Mouse (Mus musculus): Measurements from ENCODE around the gene Tspan1. TPM values are rescaled to one million over a fixed set of nuclear protein-coding genes. Genes with fewer than 3 reads are reported as not detected.

The Tspan1 gene
- polyA plus RNA-seq (2014; fragmentation: Nextera tagmentation; extraction: Ambion mirVana) = 0.11 and 0.19 TPM in 2 replicates

DNA sequence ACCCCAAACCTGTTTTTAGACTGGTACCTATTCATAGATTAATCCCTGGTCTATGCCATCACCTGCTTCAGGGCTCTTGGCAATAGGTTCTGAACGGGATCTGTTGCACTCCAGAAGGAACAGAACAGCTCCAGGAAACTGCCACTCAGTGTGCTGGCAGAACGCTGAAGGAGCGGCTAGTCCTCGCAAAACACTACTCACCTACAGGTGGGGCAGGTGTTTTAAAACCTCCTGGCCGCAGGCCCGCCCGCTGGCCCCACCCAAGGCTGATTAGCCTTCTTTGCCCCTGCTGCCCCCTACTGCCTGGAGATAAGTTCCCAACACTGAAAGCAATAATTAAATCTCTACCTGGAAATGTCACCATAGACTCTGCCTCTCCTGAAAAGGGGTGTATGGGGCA is at the start of gene Tspan1:
Gene Tspan1, minus strand, starts transcription at position 198 of the 400 bp plus-strand sequence.
- H3K27ac ChIP-seq (ENCODE audit: low read depth, low read length) = no peak within 1 kb of the TSS
- no peak within 1 kb of the TSS for H3K9ac ChIP-seq (ENCODE audit: low read length)
- ATAC-seq (ENCODE audit: insufficient read depth, low FRiP score, low TSS enrichment) (no peak), DNase-seq (ENCODE audit: low spot score) (no peak)
- H3K4me2 ChIP-seq (ENCODE audit: low read depth) = no peak within 1 kb of the TSS
- no peaks in the 10 kb centered on the region for H3K9me3 ChIP-seq (ENCODE audit: control insufficient read depth, low read length)
- no peak within 1 kb of the TSS for H3K4me3 ChIP-seq (ENCODE audit: low read depth, low read length)
- H3K4me1 ChIP-seq (ENCODE audit: control insufficient read depth, insufficient read depth, low read length) = no peaks in the 10 kb centered on the region
- WGBS = 29% methylated on average over 7 of the region's 7 CpGs
- no peaks in the 10 kb centered on the region for H3K36me3 ChIP-seq (ENCODE audit: control insufficient read depth, insufficient read depth, low read length)
- H3K27me3 ChIP-seq (ENCODE audit: control insufficient read depth, insufficient read depth, low read length) = no peaks in the 10 kb centered on the region

DNA sequence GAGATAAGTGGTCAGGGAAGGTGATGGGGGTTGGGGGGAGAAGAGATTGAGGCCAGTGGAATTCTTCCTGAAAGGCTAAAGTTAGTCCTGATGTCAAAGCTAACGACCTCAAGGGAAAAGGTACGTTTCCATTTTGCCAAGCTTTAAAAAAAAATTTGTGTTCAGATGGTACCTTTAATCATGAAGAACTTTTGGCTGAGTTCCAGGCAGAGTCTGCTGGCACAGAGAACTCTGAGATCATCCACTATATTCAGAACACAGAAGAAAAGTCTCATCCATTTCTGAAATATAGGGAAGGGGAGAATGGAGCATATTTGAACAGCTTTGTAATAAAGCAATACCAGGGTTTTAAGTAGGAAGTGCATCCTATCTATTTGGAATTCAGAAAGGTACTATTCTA is 49.6 kb upstream of the Tspan1 start:
- H3K4me3 ChIP-seq (ENCODE audit: low read depth, low read length) = no peak overlapping the region
- H3K27ac ChIP-seq (ENCODE audit: low read depth, low read length) = no peak overlapping the region
- no peaks in the 10 kb centered on the region for H3K36me3 ChIP-seq (ENCODE audit: control insufficient read depth, insufficient read depth, low read length)
- no peak overlapping the region for H3K9ac ChIP-seq (ENCODE audit: low read length)
- 67% methylated on average over 2 of the region's 2 CpGs for WGBS
- ATAC-seq (ENCODE audit: insufficient read depth, low FRiP score, low TSS enrichment) (no peak), DNase-seq (ENCODE audit: low spot score) (no peak)
- H3K27me3 ChIP-seq (ENCODE audit: control insufficient read depth, insufficient read depth, low read length) = no peaks in the 10 kb centered on the region
- no peak overlapping the region for H3K4me2 ChIP-seq (ENCODE audit: low read depth)
- no peaks in the 10 kb centered on the region for H3K9me3 ChIP-seq (ENCODE audit: control insufficient read depth, low read length)
- H3K4me1 ChIP-seq (ENCODE audit: control insufficient read depth, insufficient read depth, low read length) = 0 out of 2 replicates have a peak, but pooled peaks cover 6% of the 10 kb centered on the region

DNA sequence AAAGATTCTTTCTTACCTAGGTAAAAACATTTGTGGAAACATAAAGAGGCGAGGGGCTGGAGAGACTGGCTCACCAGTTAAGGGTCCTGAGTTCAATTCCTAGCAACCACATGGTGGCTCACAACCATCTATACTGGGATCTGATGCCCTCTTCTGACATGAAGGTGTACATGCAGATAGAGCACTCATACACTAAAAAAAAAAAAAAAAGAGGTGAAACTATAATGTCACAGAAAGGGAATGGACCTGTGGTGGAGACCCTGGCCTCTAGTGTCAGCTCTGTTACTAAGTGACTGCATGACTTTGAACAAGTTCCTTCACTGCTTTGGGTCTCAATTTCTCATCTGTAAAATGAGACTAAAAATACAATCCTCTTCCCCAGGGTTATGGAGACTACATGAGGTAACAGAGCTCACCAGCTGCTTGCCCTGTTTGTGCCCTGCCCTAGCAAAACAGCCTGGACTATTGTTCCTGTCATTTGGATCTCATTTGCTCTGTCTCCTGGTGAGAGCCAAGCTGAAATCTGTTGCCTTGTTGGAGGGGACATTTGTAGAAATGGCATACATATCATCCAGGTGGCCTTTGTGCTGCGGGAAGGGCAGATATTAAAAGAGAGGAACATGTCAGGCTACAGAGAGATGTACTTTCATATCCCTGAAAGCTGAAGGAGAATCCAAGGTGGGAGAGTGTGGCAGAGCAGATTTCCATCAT is 48.6 kb upstream of the Tspan1 start:
- 0 out of 2 replicates have a peak, but pooled peaks cover 6% of the 10 kb centered on the region for H3K4me1 ChIP-seq (ENCODE audit: control insufficient read depth, insufficient read depth, low read length)
- no peak for DNase-seq (ENCODE audit: low spot score)
- ATAC-seq (ENCODE audit: insufficient read depth, low FRiP score, low TSS enrichment) = no peak
- H3K4me3 ChIP-seq (ENCODE audit: low read depth, low read length) = no peak overlapping the region
- no peaks in the 10 kb centered on the region for H3K9me3 ChIP-seq (ENCODE audit: control insufficient read depth, low read length)
- H3K9ac ChIP-seq (ENCODE audit: low read length) = no peak overlapping the region
- no peak overlapping the region for H3K4me2 ChIP-seq (ENCODE audit: low read depth)
- no peak overlapping the region for H3K27ac ChIP-seq (ENCODE audit: low read depth, low read length)
- WGBS = 88% methylated on average over 2 of the region's 2 CpGs
- no peaks in the 10 kb centered on the region for H3K27me3 ChIP-seq (ENCODE audit: control insufficient read depth, insufficient read depth, low read length)
- H3K36me3 ChIP-seq (ENCODE audit: control insufficient read depth, insufficient read depth, low read length) = no peaks in the 10 kb centered on the region

- no peaks in the 10 kb centered on the region for H3K4me1 ChIP-seq (ENCODE audit: control insufficient read depth, insufficient read depth, low read length)
- H3K4me2 ChIP-seq (ENCODE audit: low read depth) = no peak overlapping the region
- no peak overlapping the region for H3K9ac ChIP-seq (ENCODE audit: low read length)
- DNase-seq (ENCODE audit: low spot score) (no peak), ATAC-seq (ENCODE audit: insufficient read depth, low FRiP score, low TSS enrichment) (no peak)
- no peak overlapping the region for H3K4me3 ChIP-seq (ENCODE audit: low read depth, low read length)
- no peaks in the 10 kb centered on the region for H3K27me3 ChIP-seq (ENCODE audit: control insufficient read depth, insufficient read depth, low read length)
- no peak overlapping the region for H3K27ac ChIP-seq (ENCODE audit: low read depth, low read length)
- H3K9me3 ChIP-seq (ENCODE audit: control insufficient read depth, low read length) = no peaks in the 10 kb centered on the region
- WGBS = 83% methylated on average over 1 of the region's 1 CpGs
- H3K36me3 ChIP-seq (ENCODE audit: control insufficient read depth, insufficient read depth, low read length) = no peaks in the 10 kb centered on the region
Observed at GRCm38 (mm10) chr4:116208891-116209290, 41.5 kb upstream of the Tspan1 start.

GRCm38 (mm10) chr4:116206531-116206930 is 39.1 kb upstream of the Tspan1 start:
- WGBS = 74% methylated on average over 4 of the region's 4 CpGs
- ATAC-seq (ENCODE audit: insufficient read depth, low FRiP score, low TSS enrichment) = no peak
- H3K27ac ChIP-seq (ENCODE audit: low read depth, low read length) = no peak overlapping the region

GRCm38 (mm10) chr4:116204422-116204821 is 37.0 kb upstream of the Tspan1 start:
- H3K4me3 ChIP-seq (ENCODE audit: low read depth, low read length) = no peak overlapping the region
- DNase-seq (ENCODE audit: low spot score) (no peak), ATAC-seq (ENCODE audit: insufficient read depth, low FRiP score, low TSS enrichment) (no peak)
- H3K27ac ChIP-seq (ENCODE audit: low read depth, low read length) = no peak overlapping the region
- H3K27me3 ChIP-seq (ENCODE audit: control insufficient read depth, insufficient read depth, low read length) = no peaks in the 10 kb centered on the region
- H3K4me1 ChIP-seq (ENCODE audit: control insufficient read depth, insufficient read depth, low read length) = no peaks in the 10 kb centered on the region
- no peaks in the 10 kb centered on the region for H3K36me3 ChIP-seq (ENCODE audit: control insufficient read depth, insufficient read depth, low read length)
- no peak overlapping the region for H3K9ac ChIP-seq (ENCODE audit: low read length)
- WGBS = 64% methylated on average over 3 of the region's 3 CpGs
- H3K4me2 ChIP-seq (ENCODE audit: low read depth) = no peak overlapping the region
- H3K9me3 ChIP-seq (ENCODE audit: control insufficient read depth, low read length) = no peaks in the 10 kb centered on the region

More at GRCm38 (mm10) chr4:116206531-116206930, 39.1 kb upstream of the Tspan1 start:
- Histone ChIP-seq H3K36me3 (ENCODE audit: control insufficient read depth, insufficient read depth, low read length) (no peaks in the 10 kb centered on the region), H3K27me3 (ENCODE audit: control insufficient read depth, insufficient read depth, low read length) (no peaks in the 10 kb centered on the region), H3K9ac (ENCODE audit: low read length) (no peak overlapping the region), H3K9me3 (ENCODE audit: control insufficient read depth, low read length) (no peaks in the 10 kb centered on the region), H3K4me3 (ENCODE audit: low read depth, low read length) (no peak overlapping the region), H3K4me2 (ENCODE audit: low read depth) (no peak overlapping the region), H3K4me1 (ENCODE audit: control insufficient read depth, insufficient read depth, low read length) (no peaks in the 10 kb centered on the region)
- no peak for DNase-seq (ENCODE audit: low spot score)

GRCm38 (mm10) chr4:116198422-116198821 is 31.0 kb upstream of the Tspan1 start:
- Histone ChIP-seq H3K36me3 (ENCODE audit: control insufficient read depth, insufficient read depth, low read length) (no peaks in the 10 kb centered on the region), H3K27ac (ENCODE audit: low read depth, low read length) (no peak overlapping the region), H3K4me1 (ENCODE audit: control insufficient read depth, insufficient read depth, low read length) (no peaks in the 10 kb centered on the region), H3K4me2 (ENCODE audit: low read depth) (no peak overlapping the region), H3K27me3 (ENCODE audit: control insufficient read depth, insufficient read depth, low read length) (no peaks in the 10 kb centered on the region), H3K9me3 (ENCODE audit: control insufficient read depth, low read length) (no peaks in the 10 kb centered on the region), H3K9ac (ENCODE audit: low read length) (no peak overlapping the region), H3K4me3 (ENCODE audit: low read depth, low read length) (no peak overlapping the region)
- no peak for DNase-seq (ENCODE audit: low spot score)
- 92% methylated on average over 2 of the region's 2 CpGs for WGBS
- no peak for ATAC-seq (ENCODE audit: insufficient read depth, low FRiP score, low TSS enrichment)

DNA sequence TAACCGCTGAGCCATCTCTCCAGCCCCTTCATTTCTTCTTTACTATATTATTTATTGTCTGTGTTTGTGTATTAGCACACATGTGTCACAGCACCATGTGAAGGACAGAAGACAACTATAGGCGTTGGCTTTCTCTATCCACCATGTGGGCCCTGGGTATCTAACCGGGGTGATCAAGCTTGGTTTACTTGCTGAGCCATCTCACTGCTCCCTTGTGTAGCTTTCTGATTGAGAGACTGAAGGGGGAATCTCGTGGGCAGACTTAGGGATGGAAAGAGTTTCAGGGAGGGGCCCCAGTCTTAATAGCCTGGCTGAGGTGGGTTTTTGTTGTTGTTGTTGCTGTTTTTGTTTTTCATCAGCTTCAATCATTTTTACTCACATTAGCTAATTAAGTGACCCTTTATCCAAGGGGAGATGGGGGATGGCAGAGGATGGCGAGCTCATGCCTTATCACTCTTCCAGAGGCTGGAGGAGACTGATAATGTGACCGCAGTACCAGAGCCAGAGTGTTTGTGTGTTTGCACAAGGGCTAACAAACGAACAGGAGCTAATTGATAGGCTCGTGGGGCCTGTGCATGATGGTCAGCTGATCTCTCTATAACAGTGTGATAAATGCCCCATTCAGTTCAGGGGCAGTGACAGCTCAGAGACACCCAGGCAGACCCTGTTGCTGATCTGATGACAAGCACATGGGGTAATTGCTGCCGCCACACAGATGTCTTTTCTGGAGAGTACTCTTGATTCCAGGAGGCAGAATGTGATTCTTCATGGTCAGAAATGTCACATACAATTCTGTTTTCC is 26.4 kb upstream of the Tspan1 start:
- H3K9me3 ChIP-seq (ENCODE audit: control insufficient read depth, low read length) = no peaks in the 10 kb centered on the region
- H3K27me3 ChIP-seq (ENCODE audit: control insufficient read depth, insufficient read depth, low read length) = no peaks in the 10 kb centered on the region
- H3K9ac ChIP-seq (ENCODE audit: low read length) = no peak overlapping the region
- no peak overlapping the region for H3K4me2 ChIP-seq (ENCODE audit: low read depth)
- H3K27ac ChIP-seq (ENCODE audit: low read depth, low read length) = no peak overlapping the region
- no peaks in the 10 kb centered on the region for H3K4me1 ChIP-seq (ENCODE audit: control insufficient read depth, insufficient read depth, low read length)
- DNase-seq (ENCODE audit: low spot score) (no peak), ATAC-seq (ENCODE audit: insufficient read depth, low FRiP score, low TSS enrichment) (no peak)
- 78% methylated on average over 9 of the region's 9 CpGs for WGBS
- H3K4me3 ChIP-seq (ENCODE audit: low read depth, low read length) = no peak overlapping the region
- no peaks in the 10 kb centered on the region for H3K36me3 ChIP-seq (ENCODE audit: control insufficient read depth, insufficient read depth, low read length)
